Mouse (Mus musculus) spleen, adult 2 months (tissue): ENCODE data around the gene Stx1b.

Experiments used
- CTCF ChIP-seq: fragments of 200-500 bp; IDR thresholded peaks from 2 replicates; pipeline ENCODE4 v1.5.1; 2011; ENCODE audit warnings: mild to moderate bottlenecking, inconsistent platforms; ENCODE audit not compliant: insufficient read depth, insufficient read length, insufficient replicate concordance; ENCODE audit errors: extremely low read depth
- POLR2A ChIP-seq: fragments of 200-500 bp; IDR thresholded peaks from 2 replicates; pipeline ENCODE4 v1.6.1; 2011; ENCODE audit warnings: low read depth, low read length, inconsistent platforms

- TF ChIP-seq CTCF, result no peak
- no peak for TF ChIP-seq POLR2A
Measured at GRCm38 (mm10) chr7:127817053-127817452, 7.3 kb downstream of the Stx1b start.
